Mouse (Mus musculus): Measurements from ENCODE around the gene 1300017J02Rik.

DNA sequence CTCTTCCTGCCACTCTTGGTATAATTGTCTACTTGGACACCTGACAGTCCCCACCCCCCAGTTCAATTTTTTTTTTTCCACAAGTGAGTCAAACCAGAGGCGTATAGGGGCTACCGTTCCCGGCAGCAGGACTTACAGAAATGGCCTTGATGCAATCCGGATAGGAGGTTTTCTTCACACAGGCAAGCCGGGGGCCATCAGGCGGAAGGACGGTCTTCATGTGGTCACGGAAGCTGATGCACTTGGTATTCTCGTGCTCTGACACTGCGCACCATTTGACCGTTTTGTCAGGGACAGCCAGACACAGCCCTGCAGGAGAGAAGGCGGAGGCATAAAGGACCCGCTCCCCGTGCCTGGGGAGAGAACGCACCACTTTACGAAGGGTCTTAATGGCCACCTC is 77.1 kb downstream of the 1300017J02Rik start:
- no peak for TF ChIP-seq CTCF (IDR thresholded peaks at IDR 0.05; ENCODE audit: low read depth)
- TF ChIP-seq EP300 (IDR thresholded peaks at IDR 0.05; ENCODE audit: low read depth) = no peak
